Mouse (Mus musculus): ENCODE measurements at regions not wholly inside any gene's neighbourhood (a gene's known extent, or its start where the extent isn't known, plus 50 kb on each side); places are given as distances from the start of the nearest gene placed in this dataset.
"Not testable (repeated sequence)": the region's sequence is repeated elsewhere in the genome, so short reads cannot be mapped to it uniquely, and the experiment has no call there.

DNA sequence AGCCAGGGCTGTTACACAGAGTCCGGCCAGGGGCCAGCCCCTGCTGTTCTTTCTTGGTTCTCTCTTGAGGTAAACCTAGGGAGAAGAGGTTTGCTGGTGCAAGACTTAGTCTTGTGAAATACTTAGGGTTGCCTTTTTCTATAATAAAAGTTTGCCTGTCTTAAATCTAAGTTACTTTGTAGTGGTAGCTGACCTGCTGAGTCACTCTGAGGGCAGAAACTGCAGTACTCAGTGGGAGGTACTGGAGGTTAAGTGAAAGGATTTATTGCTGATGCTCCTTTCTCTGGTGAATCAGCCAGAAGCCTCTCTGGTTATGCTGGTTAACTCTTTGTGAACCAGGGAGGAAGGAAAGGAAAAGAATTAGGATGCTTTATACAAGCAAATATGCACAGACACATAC, 107.3 kb upstream of the Arhgap20 start:
- DNase-seq (ENCODE audit: extremely low read depth, low read depth, low spot score): no peak
- Histone ChIP-seq H3K36me3 (ENCODE audit: control insufficient read depth, insufficient read depth, low read length) (no peaks in the 10 kb centered on the region), H3K27ac (replicated peaks; ENCODE audit: insufficient read depth, low read depth, low read length) (no peak overlapping the region), H3K4me1 (ENCODE audit: control insufficient read depth, insufficient read depth, low read length) (no peaks in the 10 kb centered on the region; the same call in 1 of the 2 replicates), H3K9ac (ENCODE audit: low read depth, low read length) (no peak overlapping the region), H3K79me2 (ENCODE audit: control insufficient read depth, insufficient read depth, low read length) (no peaks in the 10 kb centered on the region), H3K27me3 (ENCODE audit: control insufficient read depth, insufficient read depth, low read length) (no peaks in the 10 kb centered on the region), H3K4me3 (ENCODE audit: insufficient read depth, low read depth, low read length) (no peak overlapping the region)
- WGBS: 96% methylated on average over 1 of the region's 1 CpGs
- no peak for TF ChIP-seq CTCF (IDR thresholded peaks at IDR 0.05; ENCODE audit: low read depth, low read length)
- TF ChIP-seq POLR2A (IDR thresholded peaks at IDR 0.05; ENCODE audit: extremely low read depth, insufficient read depth, low read length): no peak

DNA sequence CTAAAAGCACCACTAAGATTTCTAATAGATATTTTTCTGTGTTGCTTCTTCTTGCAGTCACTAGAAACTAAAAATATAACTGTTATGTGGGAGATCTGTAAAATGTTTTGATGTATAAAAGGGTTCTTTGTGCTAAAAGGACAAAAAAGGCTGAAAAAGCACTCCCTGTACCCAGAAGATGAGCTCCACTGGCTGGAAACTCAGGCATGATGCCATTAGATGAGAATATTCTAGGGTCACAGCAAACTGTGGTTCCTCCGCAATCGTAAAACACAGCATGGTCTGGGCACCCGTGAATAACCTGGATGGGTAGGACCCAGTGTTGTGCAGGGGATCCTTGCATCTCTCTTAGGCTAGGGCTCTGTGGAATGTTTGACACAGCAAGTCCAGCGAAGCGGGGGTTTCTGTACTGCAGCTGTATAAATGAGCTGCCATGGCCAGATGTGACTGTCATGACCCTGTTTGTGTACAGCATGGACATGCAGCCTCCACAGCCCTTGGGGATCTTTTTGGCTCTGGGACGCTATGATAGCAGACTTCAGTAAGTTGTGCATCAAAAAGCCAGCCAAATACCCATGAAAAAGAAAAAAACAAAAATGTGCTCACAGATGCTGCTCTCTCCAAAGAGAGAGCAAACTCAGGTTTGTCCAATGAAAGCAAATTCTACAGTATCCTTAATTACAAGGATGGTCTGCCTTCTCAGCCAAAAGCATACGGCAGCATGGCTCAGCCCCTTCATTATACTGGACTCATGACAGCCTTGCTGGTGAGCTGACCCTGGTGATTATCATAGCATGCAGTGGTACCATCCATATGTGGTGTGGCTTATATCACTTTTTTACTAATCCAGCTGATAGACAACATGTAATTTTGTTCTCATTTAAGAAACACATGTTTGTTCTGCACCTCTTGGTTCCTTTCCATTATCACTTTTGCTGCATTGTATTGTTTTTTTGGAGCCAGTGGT, 103.9 kb upstream of the Arhgap20 start:
- H3K27me3 ChIP-seq (ENCODE audit: control insufficient read depth, insufficient read depth, low read length): 0 out of 2 replicates have a peak, but pooled peaks cover 3% of the 10 kb centered on the region
- no peaks in the 10 kb centered on the region for H3K79me2 ChIP-seq (ENCODE audit: control insufficient read depth, insufficient read depth, low read length)
- peak; percentile 4 for DNase-seq (ENCODE audit: extremely low read depth, low read depth, low spot score)
- no peak overlapping the region for H3K9ac ChIP-seq (ENCODE audit: low read depth, low read length)
- H3K36me3 ChIP-seq (ENCODE audit: control insufficient read depth, insufficient read depth, low read length): no peaks in the 10 kb centered on the region
- H3K4me3 ChIP-seq (ENCODE audit: insufficient read depth, low read depth, low read length): no peak overlapping the region
- 81% methylated on average over 7 of the region's 7 CpGs for whole genome bisulfite sequencing
- H3K4me1 ChIP-seq (ENCODE audit: control insufficient read depth, insufficient read depth, low read length): no peaks in the 10 kb centered on the region; the same call in 1 of the 2 replicates
- H3K27ac ChIP-seq (replicated peaks; ENCODE audit: insufficient read depth, low read depth, low read length): no peak overlapping the region
- TF ChIP-seq POLR2A (IDR thresholded peaks at IDR 0.05; ENCODE audit: extremely low read depth, insufficient read depth, low read length) (no peak), CTCF (IDR thresholded peaks at IDR 0.05; ENCODE audit: low read depth, low read length) (no peak)

GRCm38 (mm10) chr9:51661911-51662310, 103.2 kb upstream of the Arhgap20 start:
- no peak for TF ChIP-seq POLR2A (IDR thresholded peaks at IDR 0.05; ENCODE audit: extremely low read depth, insufficient read depth, low read length)
- TF ChIP-seq CTCF (IDR thresholded peaks at IDR 0.05; ENCODE audit: low read depth, low read length): no peak
- H3K79me2 ChIP-seq (ENCODE audit: control insufficient read depth, insufficient read depth, low read length): no peaks in the 10 kb centered on the region
- no peaks in the 10 kb centered on the region for H3K36me3 ChIP-seq (ENCODE audit: control insufficient read depth, insufficient read depth, low read length)
- no peak overlapping the region for H3K9ac ChIP-seq (ENCODE audit: low read depth, low read length)
- no peaks in the 10 kb centered on the region; the same call in 1 of the 2 replicates for H3K4me1 ChIP-seq (ENCODE audit: control insufficient read depth, insufficient read depth, low read length)
- no peak for DNase-seq (ENCODE audit: extremely low read depth, low read depth, low spot score)
- H3K27ac ChIP-seq (replicated peaks; ENCODE audit: insufficient read depth, low read depth, low read length): no peak overlapping the region
- 0 out of 2 replicates have a peak, but pooled peaks cover 3% of the 10 kb centered on the region for H3K27me3 ChIP-seq (ENCODE audit: control insufficient read depth, insufficient read depth, low read length)
- 86% methylated on average over 2 of the region's 2 CpGs for WGBS
- no peak overlapping the region for H3K4me3 ChIP-seq (ENCODE audit: insufficient read depth, low read depth, low read length)

- WGBS: 81% methylated on average over 1 of the region's 1 CpGs
- Histone ChIP-seq H3K27ac (replicated peaks; ENCODE audit: insufficient read depth, low read depth, low read length) (no peak overlapping the region), H3K79me2 (ENCODE audit: control insufficient read depth, insufficient read depth, low read length) (no peaks in the 10 kb centered on the region), H3K4me3 (ENCODE audit: insufficient read depth, low read depth, low read length) (no peak overlapping the region), H3K9ac (ENCODE audit: low read depth, low read length) (no peak overlapping the region), H3K27me3 (ENCODE audit: control insufficient read depth, insufficient read depth, low read length) (0 out of 2 replicates have a peak, but pooled peaks cover 3% of the 10 kb centered on the region), H3K4me1 (ENCODE audit: control insufficient read depth, insufficient read depth, low read length) (no peaks in the 10 kb centered on the region; the same call in 1 of the 2 replicates), H3K36me3 (ENCODE audit: control insufficient read depth, insufficient read depth, low read length) (no peaks in the 10 kb centered on the region)
- TF ChIP-seq POLR2A (IDR thresholded peaks at IDR 0.05; ENCODE audit: extremely low read depth, insufficient read depth, low read length): no peak
- no peak for TF ChIP-seq CTCF (IDR thresholded peaks at IDR 0.05; ENCODE audit: low read depth, low read length)
- no peak for DNase-seq (ENCODE audit: extremely low read depth, low read depth, low spot score)
Observed at GRCm38 (mm10) chr9:51664353-51664752, 100.8 kb upstream of the Arhgap20 start.

- no peak overlapping the region for H3K9ac ChIP-seq (ENCODE audit: low read depth, low read length)
- H3K27ac ChIP-seq (replicated peaks; ENCODE audit: insufficient read depth, low read depth, low read length): no peak overlapping the region
- no peaks in the 10 kb centered on the region; the same call in 1 of the 2 replicates for H3K4me1 ChIP-seq (ENCODE audit: control insufficient read depth, insufficient read depth, low read length)
- no peak for DNase-seq (ENCODE audit: extremely low read depth, low read depth, low spot score)
- no peak overlapping the region for H3K4me3 ChIP-seq (ENCODE audit: insufficient read depth, low read depth, low read length)
- no peaks in the 10 kb centered on the region for H3K36me3 ChIP-seq (ENCODE audit: control insufficient read depth, insufficient read depth, low read length)
- TF ChIP-seq CTCF (IDR thresholded peaks at IDR 0.05; ENCODE audit: low read depth, low read length): no peak
- no peak for TF ChIP-seq POLR2A (IDR thresholded peaks at IDR 0.05; ENCODE audit: extremely low read depth, insufficient read depth, low read length)
- no peaks in the 10 kb centered on the region for H3K79me2 ChIP-seq (ENCODE audit: control insufficient read depth, insufficient read depth, low read length)
- H3K27me3 ChIP-seq (ENCODE audit: control insufficient read depth, insufficient read depth, low read length): 0 out of 2 replicates have a peak, but pooled peaks cover 3% of the 10 kb centered on the region
Observed at GRCm38 (mm10) chr9:51664876-51665275, 100.3 kb upstream of the Arhgap20 start.

- H3K9ac ChIP-seq (ENCODE audit: low read depth, low read length); H3K79me2 ChIP-seq (ENCODE audit: control insufficient read depth, insufficient read depth, low read length); H3K4me3 ChIP-seq (ENCODE audit: insufficient read depth, low read depth, low read length); H3K27me3 ChIP-seq (ENCODE audit: control insufficient read depth, insufficient read depth, low read length); H3K36me3 ChIP-seq (ENCODE audit: control insufficient read depth, insufficient read depth, low read length); H3K27ac ChIP-seq (replicated peaks; ENCODE audit: insufficient read depth, low read depth, low read length); H3K4me1 ChIP-seq (ENCODE audit: control insufficient read depth, insufficient read depth, low read length); DNase-seq (ENCODE audit: extremely low read depth, low read depth, low spot score): not testable (repeated sequence)
- WGBS: 96% methylated on average over 12 of the region's 12 CpGs
Observed at GRCm38 (mm10) chr9:51668976-51669375, 96.2 kb upstream of the Arhgap20 start.
